Mouse (Mus musculus): Measurements from ENCODE around the gene Rhbdl3.

Rhbdl3 gene

GRCm38 (mm10) chr11:80300551-80301315 lies at the start of gene Rhbdl3:
Rhbdl3 (plus strand) TSS chr11:80300912.
- peak; percentile 81 for DNase-seq (ENCODE audit: low read depth, low spot score)

DNA sequence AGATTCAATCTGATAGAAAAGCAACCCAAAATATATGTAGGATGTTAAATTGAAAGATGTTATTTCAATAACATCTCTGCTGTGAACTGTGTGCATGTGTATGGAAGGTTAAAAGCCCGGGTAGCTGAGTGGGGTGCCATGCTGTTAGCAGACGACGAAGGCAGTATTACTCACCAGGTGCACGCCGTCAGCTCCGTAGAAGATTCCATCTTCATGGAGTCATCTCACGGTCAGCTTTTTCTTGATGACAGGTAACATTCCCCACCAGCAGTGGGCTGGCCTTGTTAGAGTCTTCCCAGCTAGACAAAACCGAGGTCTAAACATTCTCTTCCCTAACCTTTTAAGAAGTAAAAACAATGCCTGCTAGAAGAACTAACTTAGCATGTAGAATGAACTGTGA lies 36.6 kb upstream of the Rhbdl3 start:
- no peak for DNase-seq (ENCODE audit: low read depth, low spot score)

DNA sequence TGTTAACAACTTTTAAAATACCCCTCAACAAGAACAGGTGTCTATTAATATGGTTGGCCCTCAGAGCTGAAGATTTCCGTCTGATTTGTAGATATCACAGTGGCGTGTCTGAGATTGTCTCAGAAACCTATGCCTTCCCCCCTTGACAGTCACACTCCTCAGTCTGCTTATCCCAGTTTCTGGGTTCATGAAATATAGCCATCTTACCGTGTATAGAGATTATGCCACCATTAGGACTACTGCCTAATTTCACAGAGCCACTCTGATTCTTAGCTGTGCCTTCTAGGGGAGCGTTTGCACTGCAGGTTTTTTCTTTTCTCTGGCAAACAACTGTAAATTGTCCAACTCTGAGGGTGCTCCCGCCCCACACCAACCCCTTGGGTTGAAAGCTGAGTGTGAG lies 29.6 kb upstream of the Rhbdl3 start:
- DNase-seq (ENCODE audit: low read depth, low spot score), result no peak

DNA sequence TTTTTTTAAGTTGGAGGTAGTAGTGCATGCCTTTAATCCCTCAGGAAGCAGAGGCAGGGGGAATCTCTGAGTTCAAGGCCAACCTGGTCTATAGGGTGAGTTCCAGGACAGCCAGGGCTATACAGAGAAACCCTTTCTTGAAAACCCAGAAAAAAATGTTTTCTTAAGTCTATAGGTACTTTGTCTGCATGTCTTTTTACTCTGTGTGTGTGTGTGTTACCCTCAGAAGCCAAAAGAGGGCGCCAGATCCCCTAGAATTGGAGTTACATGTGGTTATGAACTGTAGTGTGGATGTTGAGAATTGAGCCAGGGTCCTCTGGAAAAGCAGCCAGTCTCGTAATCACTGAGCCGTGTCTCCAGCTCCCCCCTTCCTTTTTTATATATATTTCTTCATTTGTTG lies 25.7 kb upstream of the Rhbdl3 start:
- DNase-seq (ENCODE audit: low read depth, low spot score), result no peak

DNA sequence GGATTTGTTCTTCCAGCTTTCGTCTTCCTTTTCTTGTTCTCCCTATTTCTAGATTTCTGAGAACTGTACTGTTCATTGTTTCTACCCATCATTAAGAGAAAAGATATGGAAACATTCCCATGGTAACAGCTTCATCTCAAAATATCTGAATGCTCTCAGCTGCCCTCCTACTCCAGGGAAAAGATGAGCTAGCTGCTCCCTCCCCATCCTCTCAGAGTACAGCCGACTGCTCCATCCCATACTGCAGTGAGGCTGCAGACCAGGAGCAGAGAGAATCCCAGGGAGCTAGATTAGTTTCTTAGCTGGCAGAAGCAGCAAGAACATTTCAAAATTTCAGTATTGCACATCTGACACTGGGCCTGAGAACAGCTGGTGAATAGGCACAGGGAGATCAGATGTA lies 22.7 kb upstream of the Rhbdl3 start:
- no peak for DNase-seq (ENCODE audit: low read depth, low spot score)

GRCm38 (mm10) chr11:80283786-80284185 lies 16.9 kb upstream of the Rhbdl3 start:
- no peak for DNase-seq (ENCODE audit: low read depth, low spot score)

DNA sequence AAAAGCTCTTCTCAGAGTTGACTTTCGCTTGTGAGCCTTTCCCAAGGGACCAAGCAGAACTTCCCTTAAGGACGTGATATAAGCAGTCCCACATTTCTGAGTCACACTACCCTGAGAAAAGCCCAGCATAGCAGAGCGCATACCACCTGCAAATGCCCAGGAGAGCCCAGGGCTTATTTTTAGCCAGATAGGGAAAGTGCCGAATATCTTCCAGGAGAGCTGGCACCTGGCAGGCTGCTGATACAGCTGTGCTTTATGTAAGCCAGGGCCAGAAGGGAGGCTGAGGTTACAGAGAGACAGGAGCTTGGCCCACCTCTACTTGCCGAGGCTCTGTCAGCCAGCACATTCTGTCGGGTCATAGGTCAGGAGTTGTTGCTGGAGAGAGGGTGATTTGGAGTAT lies 16.1 kb upstream of the Rhbdl3 start:
- DNase-seq (ENCODE audit: low read depth, low spot score), result no peak

- DNase-seq (ENCODE audit: low read depth, low spot score), result peak; percentile 70
These were observed 13.6 kb upstream of the Rhbdl3 start for GRCm38 (mm10) chr11:80287150-80287549.

DNA sequence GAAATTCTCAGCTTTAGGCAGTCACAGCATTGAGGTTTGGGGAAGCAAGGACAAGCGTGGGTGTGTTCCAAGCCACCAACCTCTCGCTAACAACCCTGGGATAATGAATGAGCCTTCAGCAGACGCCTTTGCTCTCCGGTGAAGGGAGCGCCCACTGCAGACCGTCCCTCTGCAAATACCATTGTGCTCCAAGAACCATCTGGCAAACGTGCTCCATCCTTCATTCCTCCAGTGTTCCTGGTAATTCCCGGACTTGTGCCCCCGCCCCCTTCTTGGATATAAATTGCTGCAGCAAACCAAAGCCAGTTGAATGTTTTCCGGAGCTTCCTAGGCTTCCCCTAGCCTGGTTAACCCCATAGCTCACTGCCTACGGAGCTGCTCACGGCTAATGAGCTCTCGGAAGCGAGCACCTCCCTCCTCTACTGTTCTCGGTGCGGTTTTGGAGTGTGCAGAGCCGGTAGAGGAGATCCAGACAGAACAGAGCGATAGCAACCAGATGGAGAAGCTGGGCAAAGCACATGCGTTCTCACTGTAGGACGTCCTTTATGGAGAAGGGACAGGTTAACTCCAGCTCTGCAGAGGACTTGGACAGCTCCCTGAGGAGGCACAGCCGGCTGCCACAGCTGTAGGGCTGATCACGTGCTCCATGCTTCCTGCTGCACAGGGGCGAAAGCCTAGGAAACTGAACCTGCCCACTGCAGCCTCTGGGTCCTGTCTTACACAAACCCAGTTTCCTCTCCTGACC lies 10.8 kb upstream of the Rhbdl3 start:
- peak; percentile 22 for DNase-seq (ENCODE audit: low read depth, low spot score)

DNA sequence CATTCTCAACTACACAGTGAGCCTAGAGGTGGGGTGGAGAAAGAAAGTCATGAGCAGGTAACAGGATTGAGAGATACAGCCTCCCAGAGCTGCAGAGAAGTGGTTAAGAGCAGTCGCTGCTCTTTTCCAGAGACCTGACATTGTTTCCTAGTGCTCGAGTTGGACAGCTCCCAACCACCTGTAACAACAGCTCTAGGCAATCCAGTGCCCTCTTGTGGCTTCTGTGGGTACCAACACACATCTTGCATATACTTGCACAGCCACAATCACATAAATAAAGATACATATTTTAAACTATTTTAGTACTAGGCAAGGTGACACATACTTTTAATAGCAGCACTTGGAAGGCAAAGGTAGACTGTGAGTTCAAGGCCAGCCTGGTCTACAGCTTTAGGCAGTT lies 9.7 kb upstream of the Rhbdl3 start:
- DNase-seq (ENCODE audit: low read depth, low spot score), result no peak

DNA sequence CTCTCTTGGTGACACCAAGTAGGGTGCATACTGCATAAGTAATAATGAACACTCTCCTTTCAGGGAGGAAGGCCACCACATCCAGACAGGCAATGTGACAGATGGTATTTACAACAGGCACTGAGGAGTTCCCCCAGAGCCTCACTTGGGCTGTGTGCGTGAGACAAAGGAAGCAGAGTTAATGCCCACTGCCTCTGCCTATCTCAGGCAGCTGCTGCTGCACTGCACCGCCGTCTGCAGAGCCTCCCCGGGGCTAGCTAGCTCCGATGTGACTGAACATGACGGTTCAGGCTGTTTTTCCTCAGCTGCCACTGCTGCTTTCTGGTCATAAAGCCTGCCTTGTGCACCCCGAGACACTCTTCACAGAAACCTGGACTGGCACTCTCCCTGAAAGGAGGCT lies 8.2 kb upstream of the Rhbdl3 start:
- DNase-seq (ENCODE audit: low read depth, low spot score), result no peak

DNA sequence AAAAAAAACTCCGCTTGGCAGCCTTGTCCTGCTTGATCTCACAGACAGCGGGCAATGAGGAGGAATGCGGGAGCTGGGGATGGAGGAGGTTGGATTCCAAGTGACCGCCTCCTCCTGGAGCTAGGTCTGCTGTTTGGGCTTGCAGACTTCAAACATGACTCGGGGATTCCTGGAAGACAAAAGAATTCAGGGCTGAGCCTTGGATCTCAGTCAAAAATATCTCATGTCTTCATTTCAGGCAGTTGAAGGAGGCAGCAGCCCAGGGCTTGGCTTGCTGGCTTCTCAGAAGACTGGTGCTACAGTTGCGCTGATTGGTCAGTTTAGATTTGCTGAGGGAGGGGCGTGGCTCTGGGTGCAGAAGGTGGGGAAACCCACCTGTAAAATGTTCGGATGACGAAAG lies 5.6 kb upstream of the Rhbdl3 start:
- no peak for DNase-seq (ENCODE audit: low read depth, low spot score)

DNA sequence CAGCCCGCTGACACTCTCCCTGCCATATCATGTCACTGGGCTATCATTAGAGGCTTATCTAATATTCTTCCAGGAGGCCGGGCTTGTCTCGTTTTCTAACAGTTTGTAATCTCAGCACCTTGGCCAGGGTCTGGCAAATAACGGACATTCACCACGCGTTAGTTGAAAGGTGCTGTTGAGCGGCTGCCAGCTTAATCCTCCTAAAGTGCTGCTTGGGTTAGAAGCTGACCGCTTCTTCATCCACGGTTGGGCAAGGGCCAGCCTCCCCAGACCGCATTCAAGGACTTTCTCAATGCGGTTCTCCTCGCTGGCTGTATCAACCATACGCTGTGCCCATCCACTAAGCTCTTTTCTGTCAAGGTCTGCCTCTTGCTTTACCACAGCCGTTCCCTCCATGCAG lies 4.9 kb upstream of the Rhbdl3 start:
- no peak for DNase-seq (ENCODE audit: low read depth, low spot score)

DNA sequence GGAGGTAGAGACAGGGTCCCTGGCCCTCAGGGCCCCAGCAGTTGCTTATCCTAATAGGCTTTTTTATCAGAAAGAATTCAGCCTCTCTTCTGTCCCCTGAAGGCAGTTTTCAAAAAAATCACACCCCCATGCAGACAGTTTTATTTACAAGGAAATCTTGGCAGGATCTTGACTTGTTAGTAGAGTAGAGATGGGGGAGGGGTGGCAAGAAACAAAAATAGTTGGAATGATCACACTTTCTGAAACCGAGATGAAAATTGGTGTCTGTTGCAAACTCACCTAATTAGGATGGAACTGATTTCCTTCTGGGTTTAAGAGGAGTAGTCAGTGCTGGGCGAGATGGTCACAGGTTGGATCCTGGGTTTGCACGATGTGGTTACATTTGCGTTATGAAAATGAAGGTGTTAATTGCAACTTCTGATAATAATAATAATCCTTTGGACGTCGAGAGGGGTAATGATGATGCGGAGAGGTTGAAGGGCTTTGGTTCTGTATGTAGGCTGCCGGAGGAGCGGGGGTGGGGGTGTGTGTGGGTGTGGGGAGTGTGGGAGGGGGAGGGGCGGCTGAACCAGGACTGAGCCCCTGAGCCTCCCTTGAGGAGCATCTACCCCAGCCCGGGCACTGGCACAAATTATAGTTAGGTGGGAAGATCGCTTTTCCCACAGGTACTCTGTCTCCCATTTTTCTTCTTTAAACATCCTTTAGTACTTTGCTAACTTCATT lies 1.0 kb upstream of the Rhbdl3 start:
- no peak for DNase-seq (ENCODE audit: low read depth, low spot score)

- peak; percentile 59 for DNase-seq (ENCODE audit: low read depth, low spot score)
These were observed 769 bp downstream of the Rhbdl3 start for GRCm38 (mm10) chr11:80301316-80302045.

DNA sequence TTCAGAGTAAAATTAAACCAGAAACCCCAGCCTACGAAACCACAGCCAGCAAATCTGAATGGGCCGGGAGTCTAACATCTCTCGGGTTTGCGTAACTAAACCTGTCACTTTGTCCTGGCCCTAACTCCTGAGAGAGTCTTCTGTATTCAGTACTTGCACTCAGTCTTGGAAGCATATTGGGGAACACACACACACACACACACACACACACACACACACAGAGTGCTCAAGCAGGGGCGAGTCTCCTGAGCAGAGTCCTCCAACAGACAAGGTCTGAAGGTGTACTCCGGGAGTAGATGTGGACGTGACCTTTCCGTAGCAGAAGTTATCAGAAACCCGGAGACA lies 1.3 kb downstream of the Rhbdl3 start:
- DNase-seq (ENCODE audit: low read depth, low spot score), result no peak

- DNase-seq (ENCODE audit: low read depth, low spot score), result peak; percentile 88
These were observed 1.8 kb downstream of the Rhbdl3 start for GRCm38 (mm10) chr11:80302536-80302935.

- DNase-seq (ENCODE audit: low read depth, low spot score), result peak; percentile 39
These were observed 3.0 kb downstream of the Rhbdl3 start for GRCm38 (mm10) chr11:80303746-80304145.

GRCm38 (mm10) chr11:80304846-80305245 lies 4.1 kb downstream of the Rhbdl3 start:
- no peak for DNase-seq (ENCODE audit: low read depth, low spot score)

DNA sequence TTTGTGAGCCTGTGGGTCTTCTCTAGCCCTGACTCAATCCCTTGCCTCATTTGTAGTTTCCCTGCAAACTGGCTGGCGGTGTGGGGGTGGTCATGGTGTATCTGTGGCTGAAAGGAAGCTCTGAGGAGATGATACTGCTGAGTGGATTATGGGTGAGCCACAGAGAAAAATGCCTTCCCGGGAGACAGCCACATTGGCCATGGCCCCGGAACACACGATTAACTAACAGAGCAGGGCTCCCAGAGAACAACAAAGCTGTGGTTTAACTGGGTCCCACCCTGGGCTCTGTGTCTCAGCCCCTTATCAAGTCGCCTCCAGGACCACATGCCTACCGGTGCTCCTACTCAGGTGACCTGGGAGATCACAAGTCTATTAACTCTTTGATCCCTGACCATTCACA lies 7.8 kb downstream of the Rhbdl3 start:
- DNase-seq (ENCODE audit: low read depth, low spot score), result no peak

DNA sequence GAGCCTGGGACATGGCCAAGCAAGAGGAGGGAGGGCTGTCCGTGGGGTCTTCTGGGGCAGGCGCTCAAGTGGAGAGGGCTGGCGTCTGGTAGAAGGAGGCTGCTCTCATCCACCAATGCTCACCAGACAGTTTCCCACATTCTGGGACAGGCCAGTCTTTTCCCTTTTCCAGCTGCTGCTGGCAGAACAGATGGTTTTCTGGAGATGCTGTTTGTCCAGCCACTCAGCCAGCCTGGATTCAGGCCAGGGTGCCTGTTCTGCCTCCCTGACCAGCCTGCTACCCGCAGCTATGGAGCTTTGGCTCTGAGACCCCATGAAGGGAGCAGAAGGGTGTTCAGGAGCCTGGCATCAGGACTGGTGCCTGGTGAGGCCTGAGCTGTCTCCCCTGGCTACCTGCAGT lies 10.6 kb downstream of the Rhbdl3 start:
- DNase-seq (ENCODE audit: low read depth, low spot score), result no peak

GRCm38 (mm10) chr11:80312049-80312448 lies 11.3 kb downstream of the Rhbdl3 start:
- DNase-seq (ENCODE audit: low read depth, low spot score), result no peak

All from CD4-positive helper T cell, adult 2 months (primary cell).